Mouse (Mus musculus): ENCODE measurements around the gene Lrrc8c. TPM values are rescaled to one million over a fixed set of nuclear protein-coding genes. Genes with fewer than 3 reads are reported as not detected.

Gene Lrrc8c
- polyA plus RNA-seq, 1 experiment from 2014 or later, result 15.5 TPM

- no peak overlapping the region for H3K9ac ChIP-seq
- WGBS (ENCODE audit: insufficient replicate concordance), result 49% methylated on average over 10 of the region's 10 CpGs
- no peak for ATAC-seq (ENCODE audit: insufficient read depth)
- no peak overlapping the region for H3K4me2 ChIP-seq
- H3K9me3 ChIP-seq (replicated peaks), result no peaks in the 10 kb centered on the region
- H3K27me3 ChIP-seq, result peaks cover 20% of the 10 kb centered on the region
- H3K4me1 ChIP-seq (replicated peaks), result peaks cover 11% of the 10 kb centered on the region
- H3K4me3 ChIP-seq (replicated peaks), result no peak overlapping the region
- H3K36me3 ChIP-seq (replicated peaks), result no peaks in the 10 kb centered on the region
- H3K27ac ChIP-seq (replicated peaks), result no peak overlapping the region
Measured at GRCm38 (mm10) chr5:105492367-105493246, 26.6 kb upstream of the Lrrc8c start.

GRCm38 (mm10) chr5:105493377-105493776 lies 25.8 kb upstream of the Lrrc8c start:
- Histone ChIP-seq H3K27ac (replicated peaks) (no peak overlapping the region), H3K4me1 (replicated peaks) (peaks cover 11% of the 10 kb centered on the region), H3K4me3 (replicated peaks) (no peak overlapping the region), H3K9ac (no peak overlapping the region), H3K27me3 (peaks cover 24% of the 10 kb centered on the region), H3K9me3 (replicated peaks) (no peaks in the 10 kb centered on the region), H3K4me2 (no peak overlapping the region), H3K36me3 (replicated peaks) (no peaks in the 10 kb centered on the region)
- WGBS (ENCODE audit: insufficient replicate concordance), result 73% methylated on average over 7 of the region's 7 CpGs
- no peak for ATAC-seq (ENCODE audit: insufficient read depth)

- H3K9ac ChIP-seq, result no peak overlapping the region
- H3K27ac ChIP-seq (replicated peaks), result no peak overlapping the region
- H3K9me3 ChIP-seq (replicated peaks), result no peaks in the 10 kb centered on the region
- peaks cover 24% of the 10 kb centered on the region for H3K27me3 ChIP-seq
- H3K4me1 ChIP-seq (replicated peaks), result peaks cover 11% of the 10 kb centered on the region
- no peak overlapping the region for H3K4me3 ChIP-seq (replicated peaks)
- no peak for ATAC-seq (ENCODE audit: insufficient read depth)
- no peak overlapping the region for H3K4me2 ChIP-seq
- no peaks in the 10 kb centered on the region for H3K36me3 ChIP-seq (replicated peaks)
- WGBS (ENCODE audit: insufficient replicate concordance), result 48% methylated on average over 10 of the region's 10 CpGs
Measured at GRCm38 (mm10) chr5:105494246-105494917, 24.8 kb upstream of the Lrrc8c start.

- H3K27me3 ChIP-seq, result peaks cover 24% of the 10 kb centered on the region
- H3K4me3 ChIP-seq (replicated peaks), result peak overlapping the region; percentile 9
- H3K4me2 ChIP-seq, result peak overlapping the region; percentile 52
- H3K27ac ChIP-seq (replicated peaks), result no peak overlapping the region
- WGBS (ENCODE audit: insufficient replicate concordance), result 9% methylated on average over 24 of the region's 24 CpGs
- no peak overlapping the region for H3K9ac ChIP-seq
- H3K36me3 ChIP-seq (replicated peaks), result no peaks in the 10 kb centered on the region
- peak; percentile 61; the same call in 1 of the 2 replicates for ATAC-seq (ENCODE audit: insufficient read depth)
- H3K9me3 ChIP-seq (replicated peaks), result no peaks in the 10 kb centered on the region
- peaks cover 11% of the 10 kb centered on the region for H3K4me1 ChIP-seq (replicated peaks)
Measured at GRCm38 (mm10) chr5:105494918-105495901, 24.0 kb upstream of the Lrrc8c start.

GRCm38 (mm10) chr5:105496133-105496532 lies 23.1 kb upstream of the Lrrc8c start:
- Histone ChIP-seq H3K4me2 (no peak overlapping the region), H3K4me3 (replicated peaks) (no peak overlapping the region), H3K36me3 (replicated peaks) (no peaks in the 10 kb centered on the region), H3K27ac (replicated peaks) (no peak overlapping the region), H3K4me1 (replicated peaks) (peaks cover 11% of the 10 kb centered on the region), H3K9ac (no peak overlapping the region), H3K9me3 (replicated peaks) (no peaks in the 10 kb centered on the region), H3K27me3 (peaks cover 24% of the 10 kb centered on the region)
- no peak for ATAC-seq (ENCODE audit: insufficient read depth)
- WGBS (ENCODE audit: insufficient replicate concordance), result 63% methylated on average over 4 of the region's 4 CpGs

- 68% methylated on average over 7 of the region's 7 CpGs for WGBS (ENCODE audit: insufficient replicate concordance)
- no peaks in the 10 kb centered on the region for H3K9me3 ChIP-seq (replicated peaks)
- H3K4me1 ChIP-seq (replicated peaks), result peaks cover 11% of the 10 kb centered on the region
- no peak overlapping the region for H3K9ac ChIP-seq
- no peak overlapping the region for H3K27ac ChIP-seq (replicated peaks)
- no peaks in the 10 kb centered on the region for H3K36me3 ChIP-seq (replicated peaks)
- no peak overlapping the region for H3K4me2 ChIP-seq
- peaks cover 24% of the 10 kb centered on the region for H3K27me3 ChIP-seq
- ATAC-seq (ENCODE audit: insufficient read depth), result no peak
- no peak overlapping the region for H3K4me3 ChIP-seq (replicated peaks)
Measured at GRCm38 (mm10) chr5:105496586-105496985, 22.6 kb upstream of the Lrrc8c start.

- H3K27me3 ChIP-seq, result peaks cover 32% of the 10 kb centered on the region
- no peak for ATAC-seq (ENCODE audit: insufficient read depth)
- peaks cover 15% of the 10 kb centered on the region for H3K4me1 ChIP-seq (replicated peaks)
- no peaks in the 10 kb centered on the region; the same call in 1 of the 2 replicates for H3K9me3 ChIP-seq (replicated peaks)
- no peak overlapping the region for H3K27ac ChIP-seq (replicated peaks)
- H3K4me3 ChIP-seq (replicated peaks), result no peak overlapping the region
- H3K36me3 ChIP-seq (replicated peaks), result no peaks in the 10 kb centered on the region
- H3K4me2 ChIP-seq, result no peak overlapping the region
- H3K9ac ChIP-seq, result no peak overlapping the region
- 64% methylated on average over 4 of the region's 4 CpGs for WGBS (ENCODE audit: insufficient replicate concordance)
Measured at GRCm38 (mm10) chr5:105498429-105499000, 20.7 kb upstream of the Lrrc8c start.

GRCm38 (mm10) chr5:105499396-105499795 lies 19.8 kb upstream of the Lrrc8c start:
- Histone ChIP-seq H3K4me3 (replicated peaks) (no peak overlapping the region), H3K4me1 (replicated peaks) (peaks cover 15% of the 10 kb centered on the region), H3K27ac (replicated peaks) (no peak overlapping the region), H3K9ac (no peak overlapping the region), H3K36me3 (replicated peaks) (no peaks in the 10 kb centered on the region), H3K9me3 (replicated peaks) (no peaks in the 10 kb centered on the region; the same call in 1 of the 2 replicates), H3K4me2 (no peak overlapping the region), H3K27me3 (peaks cover 31% of the 10 kb centered on the region)
- ATAC-seq (ENCODE audit: insufficient read depth), result no peak
- WGBS (ENCODE audit: insufficient replicate concordance), result 31% methylated on average over 1 of the region's 1 CpGs

GRCm38 (mm10) chr5:105500132-105501121 lies 18.8 kb upstream of the Lrrc8c start:
- no peak overlapping the region for H3K9ac ChIP-seq
- no peak overlapping the region for H3K4me3 ChIP-seq (replicated peaks)
- WGBS (ENCODE audit: insufficient replicate concordance), result 56% methylated on average over 12 of the region's 12 CpGs
- no peak for ATAC-seq (ENCODE audit: insufficient read depth)
- H3K36me3 ChIP-seq (replicated peaks), result no peaks in the 10 kb centered on the region
- peaks cover 27% of the 10 kb centered on the region for H3K27me3 ChIP-seq
- H3K4me2 ChIP-seq, result no peak overlapping the region
- H3K9me3 ChIP-seq (replicated peaks), result no peaks in the 10 kb centered on the region; the same call in 1 of the 2 replicates
- peaks cover 9% of the 10 kb centered on the region; the same call in 1 of the 2 replicates for H3K4me1 ChIP-seq (replicated peaks)
- H3K27ac ChIP-seq (replicated peaks), result no peak overlapping the region

All from liver, embryonic 15.5 days (tissue).